Mouse (Mus musculus) heart, adult 2 months (tissue): ENCODE measurements around the gene Fahd2a. TPM values are rescaled to one million over a fixed set of nuclear protein-coding genes. Genes with fewer than 3 reads are reported as not detected.

Experiments
- DNase-seq, 2 experiments: peaks; one replicate each; pipeline ENCODE4 v3.0.0; 2021
- H3K27ac ChIP-seq: fragments of 200-600 bp; 2 replicates; pipeline ENCODE4 v1.8.1; 2022
- H3K27me3 ChIP-seq: fragments of 200-500 bp; 2 replicates; pipeline ENCODE4 v1.6.1; 2012; ENCODE audit warnings: mild to moderate bottlenecking, low read length, inconsistent platforms, mixed read lengths; ENCODE audit not compliant: control insufficient read depth, insufficient read depth
- H3K36me3 ChIP-seq: fragments of 200-500 bp; 2 replicates; pipeline ENCODE4 v1.6.1; 2012; ENCODE audit warnings: low read length, inconsistent platforms; ENCODE audit not compliant: control insufficient read depth, insufficient read depth
- H3K4me1 ChIP-seq: fragments of 200-500 bp; 2 replicates; pipeline ENCODE4 v1.6.1; 2011; ENCODE audit warnings: low read length; ENCODE audit not compliant: control insufficient read depth, insufficient read depth
- H3K4me3 ChIP-seq: fragments of 200-600 bp; 2 replicates; pipeline ENCODE4 v1.8.1; 2022
- H3K79me2 ChIP-seq: fragments of 200-500 bp; replicated peaks from 2 replicates; pipeline ENCODE4 v1.6.1; 2012; ENCODE audit warnings: mild to moderate bottlenecking, inconsistent platforms, low read length, moderate library complexity, mixed read lengths; ENCODE audit not compliant: control insufficient read depth, insufficient read depth
- H3K9ac ChIP-seq: fragments of 200-500 bp; 2 replicates; pipeline ENCODE4 v1.6.1; 2012; ENCODE audit warnings: low read depth, mild to moderate bottlenecking, control low read depth, inconsistent platforms, low read length, mixed read lengths
- CTCF ChIP-seq: fragments of 200-600 bp; IDR thresholded peaks from 2 replicates; pipeline ENCODE4 v1.8.1; 2022; ENCODE audit warnings: antibody characterized with exemption, mild to moderate bottlenecking, moderate library complexity
- EP300 ChIP-seq: fragments of 200-500 bp; IDR thresholded peaks from 2 replicates; pipeline ENCODE4 v1.6.1; 2011; ENCODE audit warnings: low read depth, low read length, control low read depth; ENCODE audit not compliant: insufficient read depth
- POLR2A ChIP-seq: fragments of 200-500 bp; IDR thresholded peaks from 2 replicates; pipeline ENCODE4 v1.6.1; 2011; ENCODE audit warnings: mild to moderate bottlenecking, low read depth, low read length, control low read depth; ENCODE audit not compliant: insufficient read depth
- WGBS: fragments of 180-500 bp; shearing (Covaris S2); methylation state at CpG from one replicate; pipeline ENCODE4 v1.1.7; 2018; 5-methylcytosine and 5-hydroxymethylcytosine counted together
- intact Hi-C: fragments of 180-260 bp; cut with DNase I; formaldehyde crosslinking; loops from one replicate; pipeline ENCODE4 v1.15.1; 2025
- polyA plus RNA-seq: library from polyadenylated mRNA; depleted of rRNA; stranded (reverse); fragments of >200 nt; gene quantifications from 2 replicates; pipeline ENCODE4 v1.2.3, GENCODE M21; 2012
- total RNA-seq, 2 experiments: library from RNA; stranded (reverse); gene quantifications; 2 replicates each; pipeline ENCODE4 v1.2.3; 2021

Gene Fahd2a
- total and polyA plus RNA-seq, 3 experiments: 34.5 to 44.5 (median 42.5) TPM

- TF ChIP-seq EP300 (peak; percentile 58; the same call in 1 of the 2 replicates), CTCF (peak; percentile 95), POLR2A (no peak)
- Histone ChIP-seq H3K27me3 (no peaks in the 10 kb centered on the region), H3K9ac (no peak overlapping the region), H3K36me3 (no peaks in the 10 kb centered on the region), H3K4me1 (peaks cover 1% of the 10 kb centered on the region; the same call in 1 of the 2 replicates), H3K79me2 (no peaks in the 10 kb centered on the region), H3K27ac (no peak overlapping the region), H3K4me3 (no peak overlapping the region)
- intact Hi-C loops: loop anchor here (1.0 to 2.0 kb wide), 2 partner anchors 39 to 96 kb away; no protein-coding TSS in a partner anchor
- DNase-seq: peak; percentile 56 to 58
- WGBS: 4% methylated on average over 8 of the region's 8 CpGs
Observed at GRCm38 (mm10) chr2:127462314-127462713, 17.9 kb upstream of the Fahd2a start.

GRCm38 (mm10) chr2:127461351-127461750 lies 17.0 kb upstream of the Fahd2a start:
- Histone ChIP-seq H3K27ac (no peak overlapping the region), H3K36me3 (no peaks in the 10 kb centered on the region), H3K27me3 (no peaks in the 10 kb centered on the region), H3K4me1 (peaks cover 1% of the 10 kb centered on the region; the same call in 1 of the 2 replicates), H3K9ac (no peak overlapping the region), H3K4me3 (no peak overlapping the region), H3K79me2 (no peaks in the 10 kb centered on the region)
- intact Hi-C loops: no loop called here
- no peak for TF ChIP-seq EP300
- TF ChIP-seq POLR2A: no peak
- no peak for TF ChIP-seq CTCF
- WGBS: 31% methylated on average over 9 of the region's 9 CpGs
- no peak for DNase-seq

DNA sequence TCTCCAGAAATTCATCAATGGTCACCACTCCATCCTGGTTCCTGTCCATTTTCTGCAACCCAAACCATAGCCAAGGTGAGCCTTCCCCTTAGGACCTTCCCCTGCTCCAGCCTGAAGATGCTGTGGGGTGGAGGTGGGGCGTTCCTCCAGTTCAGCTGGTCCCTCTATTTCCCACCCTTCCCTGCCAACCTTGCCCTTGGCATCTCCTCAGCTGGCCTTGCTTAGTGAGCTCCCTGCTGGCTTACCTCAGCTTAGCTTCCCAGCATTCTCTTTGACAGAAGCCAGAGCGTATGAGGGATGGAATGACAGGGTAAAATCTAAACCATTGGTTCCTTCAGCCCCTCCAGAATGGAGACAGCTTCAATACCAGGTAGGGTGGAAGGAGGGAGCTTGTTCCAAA lies 15.0 kb upstream of the Fahd2a start:
- no peak for DNase-seq
- WGBS: 78% methylated on average over 2 of the region's 2 CpGs
- no peaks in the 10 kb centered on the region for H3K36me3 ChIP-seq
- no peak for TF ChIP-seq POLR2A
- TF ChIP-seq CTCF: no peak
- TF ChIP-seq EP300: no peak
- H3K4me1 ChIP-seq: peaks cover 1% of the 10 kb centered on the region; the same call in 1 of the 2 replicates
- intact Hi-C loops: no loop called here
- no peaks in the 10 kb centered on the region for H3K79me2 ChIP-seq
- no peak overlapping the region for H3K27ac ChIP-seq
- no peaks in the 10 kb centered on the region for H3K27me3 ChIP-seq
- no peak overlapping the region for H3K9ac ChIP-seq
- no peak overlapping the region for H3K4me3 ChIP-seq

GRCm38 (mm10) chr2:127453764-127454163 lies 9.4 kb upstream of the Fahd2a start:
- H3K36me3 ChIP-seq: no peaks in the 10 kb centered on the region
- no peak overlapping the region for H3K27ac ChIP-seq
- peak; percentile 59 to 73 for DNase-seq
- intact Hi-C loops: loop anchor here (2.0 kb wide), 1 partner anchor 91 kb away; the partner anchor contains the start of gene Adra2b
- no peaks in the 10 kb centered on the region for H3K27me3 ChIP-seq
- H3K9ac ChIP-seq: no peak overlapping the region
- H3K79me2 ChIP-seq: no peaks in the 10 kb centered on the region
- no peaks in the 10 kb centered on the region for H3K4me1 ChIP-seq
- TF ChIP-seq EP300 (no peak), CTCF (no peak; the same call in none of the 2 replicates), POLR2A (no peak)
- WGBS: 2% methylated on average over 5 of the region's 5 CpGs
- no peak overlapping the region for H3K4me3 ChIP-seq

DNA sequence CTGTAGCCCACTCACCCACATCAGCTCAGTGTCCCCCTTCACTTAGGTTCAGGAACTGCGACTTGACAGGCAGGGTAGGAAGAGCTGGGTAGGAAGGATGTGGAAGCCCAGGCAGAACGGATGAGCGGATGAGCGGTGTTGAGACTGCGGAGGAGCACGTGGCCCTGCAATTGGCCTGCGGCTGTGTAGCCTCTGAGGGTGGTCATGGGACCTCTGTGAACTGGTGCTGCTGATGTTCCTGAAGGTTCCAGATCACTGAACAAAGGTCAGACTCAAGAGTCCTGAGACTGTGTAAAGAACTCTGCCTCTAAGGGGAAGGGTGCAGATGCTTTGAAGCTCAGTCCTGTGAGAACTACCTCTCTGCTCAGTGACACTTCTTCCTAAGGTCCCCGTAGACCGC lies 8.8 kb upstream of the Fahd2a start:
- Histone ChIP-seq H3K9ac (no peak overlapping the region), H3K79me2 (no peaks in the 10 kb centered on the region), H3K4me3 (no peak overlapping the region), H3K27ac (no peak overlapping the region), H3K36me3 (no peaks in the 10 kb centered on the region), H3K27me3 (no peaks in the 10 kb centered on the region), H3K4me1 (no peaks in the 10 kb centered on the region)
- DNase-seq: no peak
- intact Hi-C loops: no loop called here
- TF ChIP-seq CTCF (no peak), EP300 (no peak), POLR2A (no peak)
- 73% methylated on average over 9 of the region's 9 CpGs for WGBS

GRCm38 (mm10) chr2:127451748-127452147 lies 7.4 kb upstream of the Fahd2a start:
- intact Hi-C loops: no loop called here

More at GRCm38 (mm10) chr2:127451748-127452147, 7.4 kb upstream of the Fahd2a start:
- Histone ChIP-seq H3K27ac (no peak overlapping the region), H3K9ac (no peak overlapping the region), H3K27me3 (no peaks in the 10 kb centered on the region), H3K79me2 (no peaks in the 10 kb centered on the region), H3K4me3 (no peak overlapping the region), H3K4me1 (no peaks in the 10 kb centered on the region), H3K36me3 (no peaks in the 10 kb centered on the region)
- DNase-seq: no peak
- 11% methylated on average over 6 of the region's 6 CpGs for WGBS
- TF ChIP-seq EP300 (no peak), POLR2A (no peak), CTCF (no peak)
